Mouse (Mus musculus) forebrain, embryonic 13.5 days (tissue): Measurements from ENCODE around the gene Zbtb41. TPM values are rescaled to one million over a fixed set of nuclear protein-coding genes. Genes with fewer than 3 reads are reported as not detected.
"Not testable (repeated sequence)": the region's sequence is repeated elsewhere in the genome, so short reads cannot be mapped to it uniquely, and the experiment has no call there.

ENCODE experiments used
- ATAC-seq: fragments of 200-750 bp; cut with Nextera tagmentation; 2 replicates; pipeline ENCODE4 v1.8.0; 2017
- H3K27ac ChIP-seq: fragments of 300-500 bp; sonication (generic); 2 replicates; pipeline ENCODE4 v1.5.1; 2015; ENCODE audit warnings: inconsistent platforms, mild to moderate bottlenecking, moderate library complexity
- H3K27me3 ChIP-seq: fragments of 300-500 bp; sonication (generic); 2 replicates; pipeline ENCODE4 v1.6.1; 2015; ENCODE audit warnings: mild to moderate bottlenecking, inconsistent platforms
- H3K36me3 ChIP-seq: fragments of 300-500 bp; sonication (generic); 2 replicates; pipeline ENCODE4 v1.6.1; 2015; ENCODE audit warnings: mild to moderate bottlenecking, inconsistent platforms; ENCODE audit not compliant: poor library complexity, severe bottlenecking
- H3K4me1 ChIP-seq: fragments of 300-500 bp; sonication (generic); 2 replicates; pipeline ENCODE4 v1.6.1; 2015; ENCODE audit warnings: inconsistent platforms
- H3K4me2 ChIP-seq: fragments of 300-500 bp; sonication (generic); 2 replicates; pipeline ENCODE4 v1.6.1; 2015; ENCODE audit warnings: inconsistent platforms, mild to moderate bottlenecking, moderate library complexity
- H3K4me3 ChIP-seq: fragments of 300-500 bp; sonication (generic); 2 replicates; pipeline ENCODE4 v1.5.1; 2015; ENCODE audit warnings: mild to moderate bottlenecking, inconsistent platforms
- H3K9ac ChIP-seq: fragments of 300-500 bp; sonication (generic); 2 replicates; pipeline ENCODE4 v1.6.1; 2015; ENCODE audit warnings: mild to moderate bottlenecking, inconsistent platforms
- H3K9me3 ChIP-seq: fragments of 300-500 bp; sonication (generic); replicated peaks from 2 replicates; pipeline ENCODE4 v1.6.1; 2016; ENCODE audit warnings: inconsistent platforms
- WGBS: fragments of 180-500 bp; shearing (Covaris S2); methylation state at CpG from one replicate; pipeline ENCODE4 v1.1.7; 2015; 5-methylcytosine and 5-hydroxymethylcytosine counted together
- polyA plus RNA-seq: library from polyadenylated mRNA; unstranded; fragments of >200 nt; fragmentation: Nextera tagmentation; extraction: Ambion mirVana; gene quantifications from 2 replicates; pipeline ENCODE4 v1.2.1, GENCODE M21; 2015

Gene Zbtb41
- polyA plus RNA-seq, 1 experiment from 2014 or later, result 13.4 TPM

DNA sequence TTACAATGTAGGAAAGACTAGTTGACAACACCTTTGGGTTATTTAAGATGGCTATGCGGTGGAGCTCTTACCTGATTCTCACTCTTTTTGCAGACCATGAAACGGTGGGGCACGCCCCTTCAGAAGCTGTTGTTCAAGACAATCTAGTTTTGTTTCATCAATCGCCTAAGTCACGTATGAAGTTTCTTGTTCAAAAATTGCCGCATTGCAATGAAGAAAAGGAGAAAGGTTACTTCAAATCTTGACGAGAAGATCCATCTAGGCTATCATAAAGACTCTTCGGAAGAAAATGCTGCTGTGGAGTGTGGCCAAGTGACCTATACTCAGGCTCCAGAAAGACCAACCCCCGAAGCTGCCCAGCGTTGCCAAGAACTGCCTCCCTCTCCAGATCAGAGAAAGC, 853 bp downstream of the Zbtb41 start:
- H3K9me3 ChIP-seq, result no peaks in the 10 kb centered on the region
- H3K9ac ChIP-seq, result peak overlapping the region; percentile 94
- H3K27ac ChIP-seq, result peak overlapping the region; percentile 82; the same call in 1 of the 2 replicates
- no peaks in the 10 kb centered on the region for H3K27me3 ChIP-seq
- peak overlapping the region; percentile 87 for H3K4me3 ChIP-seq
- peaks cover 8% of the 10 kb centered on the region; the same call in 1 of the 2 replicates for H3K36me3 ChIP-seq
- H3K4me2 ChIP-seq, result peak overlapping the region; percentile 73
- ATAC-seq, result no peak
- H3K4me1 ChIP-seq, result peaks cover 42% of the 10 kb centered on the region
- WGBS, result 16% methylated on average over 10 of the region's 10 CpGs

DNA sequence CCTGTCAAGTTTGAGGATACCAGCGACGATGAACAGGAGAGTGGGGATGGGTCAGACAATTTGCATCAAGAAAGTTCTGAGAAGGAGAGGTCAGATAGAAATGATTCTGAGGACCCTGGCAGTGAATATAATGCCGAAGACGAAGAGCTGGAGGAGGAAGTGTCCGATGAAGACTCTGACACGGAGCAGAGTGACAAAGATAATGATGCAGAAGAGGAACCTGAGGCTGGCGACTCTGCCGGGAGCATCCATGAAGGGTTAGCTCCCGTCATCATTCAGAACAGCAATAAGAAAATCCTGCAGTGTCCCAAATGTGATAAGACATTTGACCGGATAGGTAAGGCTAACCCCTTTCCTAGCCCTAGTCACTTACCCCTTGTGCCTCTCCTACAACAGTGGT, 1.8 kb downstream of the Zbtb41 start:
- Histone ChIP-seq H3K4me2 (peak overlapping the region; percentile 73), H3K9ac (peak overlapping the region; percentile 94), H3K27ac (no peak overlapping the region), H3K4me1 (peaks cover 42% of the 10 kb centered on the region), H3K27me3 (no peaks in the 10 kb centered on the region), H3K36me3 (peaks cover 9% of the 10 kb centered on the region), H3K4me3 (peak overlapping the region; percentile 87), H3K9me3 (no peaks in the 10 kb centered on the region)
- 65% methylated on average over 10 of the region's 10 CpGs for WGBS
- no peak for ATAC-seq

DNA sequence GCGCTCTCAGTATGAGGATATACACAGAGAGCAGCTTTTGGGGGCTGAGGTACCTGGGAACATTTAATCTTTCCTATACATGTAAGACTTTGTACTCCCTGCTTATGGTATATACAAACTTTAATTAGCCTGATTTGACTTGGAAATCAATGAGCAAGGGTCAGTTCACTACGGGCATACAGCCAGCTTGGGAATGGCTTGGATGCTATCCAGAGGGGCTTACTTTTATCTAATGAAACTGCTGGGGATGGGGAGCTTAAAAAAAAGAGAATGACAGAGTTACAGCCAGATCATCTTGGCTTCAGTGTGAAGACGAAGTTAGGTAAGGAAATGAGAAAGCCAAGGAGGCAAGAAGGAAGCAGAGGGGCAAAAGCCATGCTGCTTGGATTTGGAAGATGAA, 2.9 kb downstream of the Zbtb41 start:
- WGBS, result 25% methylated on average over 3 of the region's 3 CpGs
- H3K4me2 ChIP-seq, result peak overlapping the region; percentile 75
- H3K9ac ChIP-seq, result peak overlapping the region; percentile 52
- no peaks in the 10 kb centered on the region for H3K27me3 ChIP-seq
- ATAC-seq, result no peak
- H3K9me3 ChIP-seq, result no peaks in the 10 kb centered on the region
- H3K4me1 ChIP-seq, result peaks cover 42% of the 10 kb centered on the region
- H3K4me3 ChIP-seq, result peak overlapping the region; percentile 39
- H3K27ac ChIP-seq, result peak overlapping the region; percentile 59
- peaks cover 19% of the 10 kb centered on the region for H3K36me3 ChIP-seq

DNA sequence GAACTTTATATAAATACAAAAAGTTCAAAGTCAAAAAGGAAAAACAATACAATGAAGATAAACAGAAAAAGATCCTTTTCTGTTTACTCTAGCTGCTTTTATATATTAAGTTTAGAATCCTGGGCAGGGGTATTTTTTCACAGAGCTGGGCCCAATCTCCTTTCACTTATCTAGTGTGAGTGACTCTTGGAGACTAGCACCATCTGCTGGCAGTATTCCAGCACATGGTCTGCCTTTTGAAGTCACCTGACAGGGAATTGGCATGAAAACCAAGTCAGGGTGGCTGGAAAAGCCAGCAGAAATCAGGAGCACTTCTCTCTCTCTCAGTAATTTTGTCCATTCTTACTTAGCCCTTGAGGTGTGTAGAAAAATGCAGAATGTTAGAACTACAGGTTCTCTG, 16.3 kb downstream of the Zbtb41 start:
- H3K36me3 ChIP-seq, result peaks cover 49% of the 10 kb centered on the region
- H3K4me2 ChIP-seq, result no peak overlapping the region
- no peaks in the 10 kb centered on the region for H3K9me3 ChIP-seq
- ATAC-seq, result 0 out of 2 replicates have a peak, but pooled peaks have one; percentile 55
- no peaks in the 10 kb centered on the region for H3K27me3 ChIP-seq
- no peak overlapping the region for H3K9ac ChIP-seq
- no peak overlapping the region for H3K4me3 ChIP-seq
- no peaks in the 10 kb centered on the region for H3K4me1 ChIP-seq
- no peak overlapping the region for H3K27ac ChIP-seq

DNA sequence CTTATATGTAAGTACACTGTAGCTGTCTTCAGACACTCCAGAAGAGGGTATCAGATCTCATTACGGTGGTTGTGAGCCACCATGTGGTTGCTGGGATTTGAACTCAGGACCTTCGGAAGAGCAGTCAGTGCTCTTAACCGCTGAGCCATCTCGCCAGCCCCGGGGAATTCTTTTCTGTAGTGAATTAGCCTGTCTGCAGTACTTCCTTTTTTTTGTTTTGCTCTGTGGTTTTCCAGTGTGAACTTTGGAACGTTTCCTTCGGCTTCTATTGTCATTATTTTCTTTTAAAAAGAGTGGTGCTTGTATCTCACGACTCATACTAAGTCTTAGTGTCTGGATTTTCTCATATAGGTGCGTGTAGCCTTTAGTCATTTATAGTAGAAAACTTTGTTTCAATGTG, 21.0 kb downstream of the Zbtb41 start:
- peaks cover 44% of the 10 kb centered on the region for H3K36me3 ChIP-seq
- H3K4me2 ChIP-seq, ATAC-seq, H3K9me3 ChIP-seq, H3K4me1 ChIP-seq, H3K27ac ChIP-seq, H3K4me3 ChIP-seq, H3K9ac ChIP-seq, H3K27me3 ChIP-seq: not testable (repeated sequence)
- 84% methylated on average over 9 of the region's 9 CpGs for WGBS

DNA sequence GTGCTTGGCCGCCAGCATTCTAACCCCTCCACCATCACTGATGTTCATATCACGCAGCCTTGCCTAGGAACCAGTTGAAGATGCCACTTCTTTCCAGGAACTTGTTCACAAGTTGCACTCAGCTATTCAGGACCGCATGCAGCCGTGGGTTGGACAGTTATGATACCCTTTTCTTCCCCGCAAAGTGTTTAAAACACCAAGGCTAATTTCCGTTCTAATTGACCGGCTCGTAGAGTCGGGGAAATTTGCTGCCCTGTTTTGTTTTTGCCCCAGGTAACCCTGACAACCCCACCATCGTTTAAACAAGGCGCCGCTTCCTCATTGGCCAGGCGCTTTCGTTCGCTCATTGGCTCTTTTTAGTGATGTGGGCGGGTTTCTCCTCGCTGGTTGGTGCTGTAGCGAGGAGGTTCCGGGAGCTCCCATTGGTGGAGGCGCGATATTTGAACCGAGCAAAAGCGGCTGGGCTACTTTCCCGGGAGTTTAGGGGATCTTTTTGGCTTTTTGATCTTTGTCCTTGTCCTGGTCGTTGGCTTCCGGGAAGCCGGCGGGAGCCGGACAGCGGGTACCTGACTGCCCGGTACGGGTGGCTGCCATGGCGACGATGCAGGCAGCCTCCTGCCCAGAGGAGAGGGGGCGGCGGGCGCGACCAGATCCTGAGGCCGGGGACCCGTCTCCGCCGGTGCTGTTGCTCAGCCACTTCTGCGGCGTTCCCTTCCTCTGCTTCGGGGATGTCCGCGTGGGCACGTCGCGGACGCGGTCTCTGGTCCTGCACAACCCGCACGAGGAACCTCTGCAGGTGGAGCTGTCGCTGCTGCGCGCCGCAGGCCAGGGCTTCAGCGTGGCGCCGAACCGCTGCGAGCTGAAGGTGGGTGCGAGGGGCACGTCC, 32.5 kb downstream of the Zbtb41 start, which contains the start of gene Aspm:
Gene Aspm (plus strand): TSS at position 433 of the 886 bp plus-strand sequence.
- peak within 1 kb of the TSS; percentile 86 for H3K4me3 ChIP-seq
- ATAC-seq, result peak; percentile 100
- H3K27ac ChIP-seq, result peak within 1 kb of the TSS; percentile 54
- peak within 1 kb of the TSS; percentile 81 for H3K9ac ChIP-seq
- H3K4me2 ChIP-seq, result peak within 1 kb of the TSS; percentile 93
- 0% methylated on average over 63 of the region's 65 CpGs for WGBS
- H3K36me3 ChIP-seq, result peaks cover 13% of the 10 kb centered on the region
- no peaks in the 10 kb centered on the region for H3K9me3 ChIP-seq
- H3K27me3 ChIP-seq, result no peaks in the 10 kb centered on the region
- peaks cover 28% of the 10 kb centered on the region for H3K4me1 ChIP-seq

DNA sequence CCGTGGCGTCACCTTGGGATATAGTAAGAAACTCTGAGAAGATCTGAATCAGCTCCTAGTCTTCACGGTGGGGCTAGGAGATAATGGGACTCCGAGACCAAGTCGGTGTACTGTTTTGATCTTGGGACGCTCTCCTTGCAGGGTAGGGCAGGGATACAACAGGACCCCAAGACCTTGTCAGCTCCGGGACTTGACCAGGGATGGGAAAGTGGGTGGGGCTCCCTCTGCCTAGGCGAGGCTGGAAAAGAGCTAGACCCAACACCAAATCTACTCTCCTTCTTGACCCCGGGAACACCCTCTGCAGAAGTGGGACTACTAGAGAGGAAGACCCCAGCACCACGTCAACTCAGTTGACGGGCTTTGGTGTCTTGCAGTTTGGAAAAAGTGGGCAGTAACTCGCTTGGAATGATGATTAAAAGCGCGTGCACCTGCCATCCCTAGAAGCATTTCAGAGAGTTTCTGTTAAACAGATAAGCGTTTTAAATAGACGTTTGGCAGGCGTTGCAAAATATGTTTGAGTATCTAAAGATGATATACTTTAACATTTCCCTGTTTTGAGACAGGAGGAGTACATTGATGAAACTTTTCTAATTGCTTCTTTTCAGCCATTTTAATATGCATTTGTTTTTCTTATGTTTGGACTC, 33.3 kb downstream of the Zbtb41 start:
- no peaks in the 10 kb centered on the region for H3K9me3 ChIP-seq
- peak overlapping the region; percentile 81 for H3K9ac ChIP-seq
- H3K27me3 ChIP-seq, result no peaks in the 10 kb centered on the region
- H3K4me2 ChIP-seq, result peak overlapping the region; percentile 93
- ATAC-seq, result peak; percentile 34; the same call in 1 of the 2 replicates
- no peak overlapping the region for H3K27ac ChIP-seq
- peaks cover 34% of the 10 kb centered on the region for H3K4me1 ChIP-seq
- peak overlapping the region; percentile 86 for H3K4me3 ChIP-seq
- 2% methylated on average over 17 of the region's 17 CpGs for WGBS
- peaks cover 13% of the 10 kb centered on the region for H3K36me3 ChIP-seq

DNA sequence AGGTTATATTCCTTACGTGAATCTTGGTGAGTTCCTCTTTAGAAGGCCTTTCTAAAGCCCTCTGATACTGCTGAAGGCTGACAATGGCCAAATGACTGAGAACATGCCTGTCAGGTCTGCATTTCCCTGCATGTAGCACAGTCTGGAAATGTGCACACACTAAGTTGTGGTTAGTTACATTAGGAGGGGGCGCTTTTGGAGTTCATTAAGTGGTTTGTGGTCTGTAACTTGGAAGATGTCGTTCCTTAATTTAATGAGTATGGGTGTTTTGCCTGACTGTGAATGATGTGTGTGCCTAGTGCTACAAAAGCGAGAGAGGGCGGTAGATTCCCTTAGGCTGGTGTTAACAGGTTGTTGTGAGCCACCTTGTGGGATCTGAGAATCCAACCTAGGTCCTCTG, 38.7 kb downstream of the Zbtb41 start:
- Histone ChIP-seq H3K4me1 (peaks cover 27% of the 10 kb centered on the region), H3K9me3 (no peaks in the 10 kb centered on the region), H3K4me2 (0 out of 2 replicates have a peak overlapping the region, but pooled peaks have one; percentile 22), H3K27me3 (no peaks in the 10 kb centered on the region), H3K36me3 (peaks cover 47% of the 10 kb centered on the region), H3K4me3 (no peak overlapping the region), H3K27ac (no peak overlapping the region), H3K9ac (no peak overlapping the region; the same call in 1 of the 2 replicates)
- ATAC-seq, result no peak
- 75% methylated on average over 5 of the region's 5 CpGs for WGBS

DNA sequence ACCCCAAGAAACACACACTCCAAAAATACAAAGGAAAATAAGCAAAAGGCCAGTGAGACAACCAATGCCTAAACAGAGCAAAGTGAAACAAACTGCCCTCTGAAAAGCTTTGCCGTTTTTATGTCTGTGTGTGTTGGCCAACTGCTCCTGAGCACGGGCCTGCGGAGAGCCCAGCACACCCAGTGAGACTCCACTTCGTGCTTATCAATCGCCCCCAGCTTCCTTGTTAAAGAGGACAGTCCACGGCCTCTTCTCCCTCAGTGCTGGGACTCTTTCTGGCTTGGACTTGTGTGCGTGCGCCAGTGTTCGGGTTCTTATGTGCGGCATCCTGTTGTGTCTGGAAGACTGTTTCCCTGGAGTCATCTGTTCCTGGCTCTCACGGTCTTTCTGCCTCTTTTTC, 43.8 kb downstream of the Zbtb41 start:
- 91% methylated on average over 11 of the region's 11 CpGs for WGBS
- peaks cover 70% of the 10 kb centered on the region for H3K36me3 ChIP-seq
- no peak for ATAC-seq

DNA sequence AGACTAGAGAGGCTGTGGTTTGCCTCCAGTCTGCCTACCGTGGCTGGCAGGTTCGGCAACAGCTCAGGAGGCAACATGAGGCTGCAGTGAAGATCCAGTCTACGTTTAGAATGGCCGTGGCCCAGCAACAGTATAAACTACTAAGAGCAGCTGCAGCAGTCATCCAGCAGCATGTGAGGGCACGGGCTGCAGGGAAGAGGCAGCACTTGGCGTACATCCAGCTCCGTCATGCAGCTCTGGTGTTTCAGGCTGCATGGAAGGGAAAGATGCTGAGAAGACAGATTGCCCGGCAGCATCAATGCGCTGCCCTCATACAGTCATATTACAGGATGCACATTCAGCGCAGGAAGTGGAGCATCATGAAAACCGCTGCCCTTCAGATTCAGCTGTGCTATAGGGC, 56.8 kb downstream of the Zbtb41 start:
- Histone ChIP-seq H3K9ac (no peak overlapping the region), H3K4me2 (no peak overlapping the region), H3K27ac (no peak overlapping the region), H3K27me3 (no peaks in the 10 kb centered on the region), H3K4me3 (no peak overlapping the region), H3K36me3 (peaks cover 90% of the 10 kb centered on the region), H3K4me1 (no peaks in the 10 kb centered on the region), H3K9me3 (no peaks in the 10 kb centered on the region)
- 89% methylated on average over 11 of the region's 11 CpGs for WGBS
- peak; percentile 21; the same call in 1 of the 2 replicates for ATAC-seq

More for the DNA sequence above, 43.8 kb downstream of the Zbtb41 start:
- H3K27me3 ChIP-seq, result no peaks in the 10 kb centered on the region
- no peak overlapping the region for H3K4me2 ChIP-seq
- no peak overlapping the region for H3K9ac ChIP-seq
- H3K4me1 ChIP-seq, result peaks cover 1% of the 10 kb centered on the region; the same call in 1 of the 2 replicates
- no peaks in the 10 kb centered on the region for H3K9me3 ChIP-seq
- H3K27ac ChIP-seq, result no peak overlapping the region
- H3K4me3 ChIP-seq, result no peak overlapping the region

DNA sequence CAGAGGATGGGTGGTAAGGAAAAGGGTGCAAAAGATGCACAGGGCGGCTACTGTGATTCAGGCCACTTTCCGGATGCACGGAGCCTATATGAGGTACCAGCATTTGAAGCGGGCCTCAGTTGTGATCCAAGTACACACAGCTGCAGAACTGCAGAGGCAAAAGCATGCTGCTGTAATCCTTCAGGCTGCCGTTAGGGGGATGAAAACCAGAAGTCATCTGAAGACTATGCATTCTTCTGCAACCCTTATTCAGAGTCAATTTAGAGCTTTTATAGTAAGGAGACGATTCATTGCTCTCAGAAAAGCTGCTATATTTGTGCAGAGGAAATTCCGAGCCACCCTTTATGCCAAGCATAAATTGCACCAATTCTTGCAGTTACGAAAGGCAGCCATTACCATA, 58.2 kb downstream of the Zbtb41 start:
- no peak overlapping the region for H3K4me2 ChIP-seq
- ATAC-seq, result no peak
- WGBS, result 90% methylated on average over 8 of the region's 8 CpGs
- no peaks in the 10 kb centered on the region for H3K4me1 ChIP-seq
- H3K4me3 ChIP-seq, result no peak overlapping the region
- no peak overlapping the region for H3K9ac ChIP-seq
- no peaks in the 10 kb centered on the region for H3K9me3 ChIP-seq
- no peaks in the 10 kb centered on the region for H3K27me3 ChIP-seq
- peaks cover 87% of the 10 kb centered on the region for H3K36me3 ChIP-seq
- no peak overlapping the region for H3K27ac ChIP-seq

DNA sequence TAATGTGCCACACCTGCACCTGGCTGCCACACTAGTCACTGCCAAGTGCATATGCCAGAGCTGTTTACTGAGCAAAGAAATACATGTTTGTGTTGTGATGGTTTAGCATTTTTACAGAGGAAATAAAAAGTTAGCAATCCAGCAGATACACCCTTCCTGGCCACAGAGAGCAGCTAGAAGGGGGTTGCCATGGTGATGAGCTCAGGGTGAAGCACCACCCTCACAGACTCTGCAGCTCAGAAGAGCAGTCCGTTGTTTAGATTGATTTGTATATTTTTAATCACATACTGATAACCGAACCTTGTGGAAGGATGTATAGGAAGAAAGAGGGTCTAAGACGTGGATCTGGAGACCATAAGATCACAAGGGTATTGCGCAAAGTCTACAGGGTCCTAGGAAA, 59.1 kb downstream of the Zbtb41 start:
- Histone ChIP-seq H3K27ac (no peak overlapping the region), H3K4me3 (no peak overlapping the region), H3K4me2 (no peak overlapping the region), H3K4me1 (no peaks in the 10 kb centered on the region), H3K9me3 (no peaks in the 10 kb centered on the region), H3K36me3 (peaks cover 85% of the 10 kb centered on the region), H3K9ac (no peak overlapping the region), H3K27me3 (no peaks in the 10 kb centered on the region)
- no peak for ATAC-seq
- WGBS, result 93% methylated on average over 4 of the region's 4 CpGs
